Mouse (Mus musculus) B cell, adult 2 months (primary cell): Measurements from ENCODE around the gene Zfp526.

Experiments used
- DNase-seq, 2 experiments: peaks; one replicate each; pipeline ENCODE4 v3.0.0; 2022

Zfp526 gene

DNA sequence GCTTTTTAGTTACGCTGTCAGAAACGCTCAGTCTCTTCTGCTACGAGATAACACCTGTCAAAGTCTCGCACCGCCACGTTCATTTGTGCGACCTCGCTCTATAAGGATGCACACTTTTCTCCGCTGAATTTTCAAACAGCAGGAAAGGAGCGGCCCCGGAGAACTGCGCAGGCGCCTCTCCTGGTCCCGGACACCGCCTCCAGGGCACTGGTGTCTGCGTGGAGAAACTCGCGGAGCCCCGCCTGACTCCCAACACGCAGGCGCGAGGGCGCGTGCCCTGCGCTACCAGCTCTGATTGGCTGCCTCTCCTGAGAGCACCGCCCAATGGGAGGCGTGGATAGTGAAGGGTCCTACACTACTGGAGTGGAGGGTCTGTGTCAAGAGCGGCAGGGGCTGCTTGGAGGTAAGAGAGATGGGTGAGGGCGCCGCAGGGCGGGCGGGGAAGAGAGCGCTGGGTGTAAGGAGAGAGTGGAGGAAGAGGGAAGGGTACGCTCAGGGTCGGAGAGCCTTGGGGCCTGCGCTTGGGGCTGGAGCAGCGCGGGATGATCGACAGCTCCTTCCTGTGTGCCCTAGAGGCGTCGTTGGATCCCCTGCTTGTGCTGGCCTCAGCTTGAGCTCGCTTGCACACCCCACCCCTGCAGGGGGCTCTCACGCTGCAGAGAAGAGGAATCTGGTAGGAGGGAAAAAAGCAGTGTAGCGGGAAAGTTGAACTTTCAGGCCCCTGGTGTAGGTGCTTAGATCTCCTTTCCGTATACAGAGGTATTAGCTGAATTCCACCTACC lies at the start of gene Zfp526:
Zfp526 (plus strand) TSS at position 324 of the 782 bp plus-strand sequence.
- peak; percentile 90 to 91 for DNase-seq

- no peak for DNase-seq
Observed at GRCm38 (mm10) chr7:25172669-25173068, 48.6 kb upstream of the Zfp526 start.

DNA sequence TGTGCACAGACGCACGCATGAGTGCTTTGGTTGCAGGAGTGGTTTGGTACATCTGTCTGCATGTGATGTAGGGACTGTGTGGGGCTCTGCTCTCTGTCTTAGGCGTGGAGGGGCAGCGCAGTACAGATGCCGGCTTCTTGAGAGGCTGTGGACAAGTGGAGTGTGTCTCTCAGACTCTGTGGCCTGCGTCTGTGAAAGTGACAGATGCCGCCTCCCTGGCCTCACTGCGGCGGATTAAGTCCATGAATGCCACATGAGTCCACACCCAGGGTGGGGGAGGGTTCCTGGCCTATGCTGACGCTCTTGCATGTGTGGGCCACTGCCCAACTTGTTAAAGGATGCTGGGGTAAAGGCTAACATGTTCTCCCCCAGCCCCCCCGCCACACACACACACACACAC lies 46.9 kb upstream of the Zfp526 start:
- no peak for DNase-seq

DNA sequence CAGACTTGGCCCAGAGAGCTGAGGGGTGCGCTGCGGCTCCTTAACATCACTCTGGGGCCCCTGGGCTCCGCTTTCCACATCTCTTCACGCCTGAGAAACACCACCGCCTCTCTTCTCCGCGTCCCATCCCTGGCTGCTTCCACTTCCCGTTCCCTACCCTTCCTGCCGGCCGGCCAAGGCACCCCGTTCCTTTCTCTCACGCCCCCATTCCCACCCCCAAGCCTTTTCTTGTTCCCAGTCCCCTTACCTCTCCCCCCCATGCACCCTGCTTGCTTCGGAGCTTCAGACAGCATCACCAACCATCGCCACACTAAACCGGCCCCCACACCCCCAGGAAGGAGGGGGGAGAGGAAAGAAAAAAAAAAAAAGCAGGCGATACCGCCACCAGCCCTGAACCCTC lies 42.9 kb upstream of the Zfp526 start:
- DNase-seq, result peak in 1 of 2 experiments; percentile 20

DNA sequence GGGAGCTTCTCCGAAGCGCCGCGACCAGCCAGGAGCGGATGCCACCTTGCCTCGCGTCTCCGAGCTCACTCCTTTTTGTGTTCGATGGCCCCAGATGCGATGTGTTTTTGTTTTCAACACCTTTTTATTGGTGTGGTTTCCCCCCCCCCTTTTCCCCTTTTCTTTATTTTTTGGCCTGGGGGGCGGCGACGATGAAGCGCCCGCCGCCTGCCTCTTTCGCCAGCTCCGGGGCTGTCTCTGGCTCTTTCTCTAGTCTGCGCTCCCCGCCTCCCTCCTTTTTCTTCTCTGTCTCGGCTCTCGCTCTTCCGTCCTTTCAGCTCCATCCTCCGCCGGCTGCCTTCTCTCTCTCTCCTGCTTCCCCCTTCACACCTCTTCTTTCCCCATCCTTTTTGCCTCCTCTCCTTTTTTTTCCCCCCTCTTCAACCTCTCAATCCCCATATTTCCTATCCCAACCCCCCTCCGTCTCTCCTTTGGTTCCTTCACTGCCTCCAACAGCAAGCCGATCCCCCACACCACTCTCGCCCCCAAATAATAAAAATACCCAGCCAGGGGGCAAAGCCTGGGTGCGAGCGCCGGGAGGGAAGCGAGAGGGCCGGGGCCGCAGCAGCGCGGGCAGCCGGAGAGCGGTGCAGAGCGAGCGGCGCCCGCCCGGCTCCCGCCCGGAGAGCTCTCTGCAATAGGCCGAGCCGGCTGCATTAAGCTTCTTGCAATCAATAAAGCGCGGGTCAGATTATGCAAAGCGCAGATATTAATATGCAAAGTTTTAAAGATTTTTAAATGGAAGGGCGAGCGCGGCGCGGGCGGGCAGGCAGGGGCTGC lies 42.2 kb upstream of the Zfp526 start:
- no peak for DNase-seq

GRCm38 (mm10) chr7:25179606-25180161 lies 41.5 kb upstream of the Zfp526 start, which contains the start of gene Pou2f2:
Gene Pou2f2 (minus strand): TSS chr7:25179726.
- peak; percentile 56 to 67 for DNase-seq

- no peak for DNase-seq
Observed at GRCm38 (mm10) chr7:25180512-25180911, 40.7 kb upstream of the Zfp526 start.

- peak; percentile 76 to 77 for DNase-seq
Observed at GRCm38 (mm10) chr7:25181331-25181790, 39.9 kb upstream of the Zfp526 start.

DNA sequence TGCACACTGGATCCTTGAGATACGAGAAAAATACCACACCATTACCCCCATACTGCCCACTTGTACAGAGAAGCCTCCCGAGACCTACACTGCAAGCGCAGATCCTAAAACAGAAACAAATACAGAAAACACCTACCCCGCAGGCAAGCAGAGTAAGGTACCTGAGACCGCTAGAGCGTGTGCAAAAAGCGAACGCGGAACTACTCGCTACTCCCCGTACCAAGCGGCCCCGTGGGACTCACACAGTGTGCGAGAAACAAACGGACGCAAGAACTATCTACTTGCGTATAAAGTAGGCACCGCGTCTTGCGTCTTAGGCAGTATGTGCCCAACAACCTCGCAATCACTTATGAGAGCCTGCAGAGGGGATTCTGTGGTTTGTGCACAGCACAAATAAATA lies 39.4 kb upstream of the Zfp526 start:
- DNase-seq, result peak; percentile 57 to 62

DNA sequence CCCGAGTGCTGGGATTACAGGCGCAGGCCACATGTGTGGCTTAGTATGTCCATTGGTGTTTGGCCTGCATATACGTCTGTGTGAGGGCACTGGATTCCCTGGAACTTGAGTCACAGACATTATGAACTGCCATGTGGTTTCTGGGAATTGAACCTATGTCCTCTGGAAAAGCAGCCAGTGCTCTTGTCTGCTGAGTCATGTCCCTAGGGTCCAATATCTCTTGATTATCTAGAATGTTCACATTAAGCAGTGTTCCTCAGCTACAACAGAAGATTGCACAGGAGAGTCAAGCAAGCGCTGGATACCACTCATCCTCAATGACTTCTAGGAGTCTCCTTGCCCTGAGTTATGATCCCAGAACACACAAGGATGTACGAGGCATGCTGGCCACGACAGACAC lies 37.1 kb upstream of the Zfp526 start:
- no peak for DNase-seq

- DNase-seq, result peak; percentile 91
Observed at GRCm38 (mm10) chr7:25187662-25188650, 33.3 kb upstream of the Zfp526 start.

DNA sequence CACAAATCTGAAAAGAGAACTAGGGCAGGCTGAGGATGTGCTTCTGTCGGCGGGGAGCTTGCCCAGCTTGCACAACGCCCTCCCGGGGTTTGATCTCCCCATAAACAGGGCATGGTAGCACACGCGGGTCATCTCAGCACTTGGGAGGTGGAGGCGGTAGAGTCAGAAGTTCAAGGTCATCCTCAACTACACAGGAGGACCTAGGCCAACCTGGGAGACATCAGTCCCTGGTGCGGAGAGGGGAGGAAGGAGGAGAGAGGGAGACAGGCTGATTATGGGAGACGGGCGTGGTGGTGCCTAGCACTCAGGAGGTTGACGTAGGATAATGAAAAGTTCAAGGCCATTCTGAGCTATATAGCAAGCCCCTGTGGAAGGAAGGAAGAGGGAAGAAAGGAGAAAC lies 30.4 kb upstream of the Zfp526 start:
- no peak for DNase-seq

GRCm38 (mm10) chr7:25192110-25192509 lies 29.1 kb upstream of the Zfp526 start:
- no peak for DNase-seq

- DNase-seq, result no peak
Observed at GRCm38 (mm10) chr7:25195148-25195547, 26.1 kb upstream of the Zfp526 start.

DNA sequence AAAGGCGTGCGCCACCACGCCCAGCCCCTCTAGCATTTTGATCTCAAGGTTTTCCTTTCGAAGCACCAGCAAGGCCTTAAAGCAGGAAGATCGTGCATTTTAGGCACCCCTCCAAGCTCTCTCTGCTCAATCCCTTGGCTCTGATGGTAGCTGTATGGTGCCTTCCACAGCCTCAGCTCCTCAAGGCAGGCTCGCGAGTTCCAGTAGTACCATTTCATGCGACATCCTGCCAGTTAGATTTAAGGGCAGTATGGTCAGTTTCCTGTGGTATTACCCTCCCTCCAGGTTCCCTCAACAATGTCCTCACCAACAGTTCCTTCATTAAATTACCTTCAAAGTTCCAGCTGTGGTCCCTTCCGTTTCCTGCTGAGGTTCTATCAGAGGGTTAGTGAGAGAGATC lies 25.1 kb upstream of the Zfp526 start:
- DNase-seq, result no peak

- no peak for DNase-seq
Observed at GRCm38 (mm10) chr7:25197384-25198018, 23.7 kb upstream of the Zfp526 start.

DNA sequence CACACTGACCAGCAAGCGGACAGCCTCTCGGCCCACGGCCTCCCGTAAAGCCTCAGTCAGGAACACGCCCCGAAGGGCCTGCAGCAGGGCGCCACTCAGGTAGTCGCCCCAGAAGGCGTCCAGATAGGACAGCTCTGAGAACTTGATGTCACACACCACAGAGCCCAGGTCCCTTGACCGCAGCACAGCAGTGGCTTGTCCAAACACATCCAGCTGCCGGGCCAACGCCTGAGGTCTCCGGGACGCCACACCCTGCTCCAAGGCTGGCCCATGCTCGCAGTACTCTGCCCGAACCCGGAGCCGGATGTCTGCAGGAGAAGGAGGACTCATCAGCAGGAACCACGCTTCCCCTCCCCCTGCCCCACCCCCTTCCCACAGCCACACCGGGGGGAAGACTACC lies 17.6 kb upstream of the Zfp526 start:
- no peak for DNase-seq

- DNase-seq, result peak; percentile 78 to 80
Observed at GRCm38 (mm10) chr7:25205355-25206093, 15.7 kb upstream of the Zfp526 start.

- DNase-seq, result peak; percentile 27 to 32
Observed at GRCm38 (mm10) chr7:25206094-25206830, 15.0 kb upstream of the Zfp526 start.

- DNase-seq, result peak; percentile 52 to 56
Observed at GRCm38 (mm10) chr7:25209161-25209622, 12.0 kb upstream of the Zfp526 start.
